Mouse (Mus musculus) olfactory bulb, adult 2 months (tissue): ENCODE measurements around the gene Coq10a.

Experiments used
- CTCF ChIP-seq: fragments of 200-500 bp; IDR thresholded peaks from 2 replicates; pipeline ENCODE4 v1.5.1; 2012; ENCODE audit warnings: low read depth, mild to moderate bottlenecking, low read length, moderate library complexity; ENCODE audit not compliant: insufficient read depth
- POLR2A ChIP-seq: fragments of 200-500 bp; IDR thresholded peaks from 2 replicates; pipeline ENCODE4 v1.6.1; 2012; ENCODE audit warnings: mild to moderate bottlenecking, low read depth, low read length, moderate library complexity; ENCODE audit not compliant: insufficient read depth

DNA sequence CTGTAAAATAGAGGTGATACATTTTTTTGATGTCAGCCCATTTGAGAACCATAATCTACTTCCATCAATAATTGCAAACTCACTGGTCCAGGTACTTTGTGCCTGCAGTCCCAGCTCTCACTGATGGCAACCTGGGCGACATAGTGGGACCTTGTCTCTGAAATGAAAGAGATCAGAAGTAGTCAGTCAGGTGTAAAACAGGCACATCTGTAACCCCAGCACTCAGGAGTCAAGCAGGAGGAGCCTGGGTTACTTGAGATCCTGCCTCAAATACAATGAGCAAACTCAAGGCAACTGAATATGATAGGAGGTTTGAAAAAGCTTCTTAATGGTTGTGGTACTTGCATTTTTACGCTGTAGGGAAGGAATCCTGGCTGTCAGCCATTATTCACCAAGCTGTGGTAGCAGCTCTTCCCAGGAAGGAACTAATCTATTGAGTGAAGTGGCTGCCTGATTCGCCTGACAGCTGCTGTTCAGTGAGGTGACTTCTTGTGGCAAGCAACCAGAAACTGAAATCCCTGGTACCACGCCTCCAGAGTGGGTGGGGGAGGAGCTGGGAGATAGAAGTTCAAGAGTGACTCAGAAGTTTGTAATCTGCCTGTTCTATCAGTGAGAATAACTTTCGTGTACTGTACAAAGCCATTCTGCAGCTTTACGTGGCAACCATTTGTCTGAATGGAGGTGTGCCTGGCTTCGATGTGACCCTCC is 24.1 kb downstream of the Coq10a start:
- TF ChIP-seq CTCF: no peak
- no peak for TF ChIP-seq POLR2A
